Mouse (Mus musculus): ENCODE measurements around the gene Nfix.

DNA sequence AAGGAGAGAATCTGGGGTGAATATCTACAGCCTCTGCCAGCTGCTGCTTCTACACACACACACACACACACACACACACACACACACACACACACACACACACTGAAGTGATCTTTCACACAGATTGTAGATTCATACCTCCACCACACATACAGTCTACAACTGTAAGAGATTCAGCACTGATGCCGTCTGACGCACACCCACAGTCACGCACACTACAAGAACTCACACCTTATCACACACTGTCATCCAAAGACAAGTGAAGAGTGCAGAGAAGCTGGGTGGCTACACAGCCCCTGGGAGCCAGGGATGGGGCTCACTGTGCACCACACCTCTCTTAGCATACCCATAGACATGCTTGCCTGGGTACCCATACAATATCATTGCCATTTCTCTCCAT is 13.7 kb upstream of the Nfix start:
- TF ChIP-seq CTCF (IDR thresholded peaks at IDR 0.05; ENCODE audit: low read depth, low read length) (no peak), POLR2A (IDR thresholded peaks at IDR 0.05; ENCODE audit: insufficient read depth, low read length) (no peak), EP300 (IDR thresholded peaks at IDR 0.05; ENCODE audit: insufficient read depth, low read depth, low read length) (no peak)

Measured in ES-Bruce4 (cell line).